Mouse (Mus musculus) CH12.LX (cell line): ENCODE data around the gene Slc5a8. TPM values are rescaled to one million over a fixed set of nuclear protein-coding genes. Genes with fewer than 3 reads are reported as not detected.

Experiments
- DNase-seq: peaks from one replicate; pipeline ENCODE4 v3.0.0-alpha.2; 2013; ENCODE audit errors: extremely low read depth
- H3K27ac ChIP-seq: 2 replicates; pipeline ENCODE4 v1.5.1; 2012; ENCODE audit warnings: low read depth, mild to moderate bottlenecking, control low read depth, moderate library complexity; ENCODE audit not compliant: insufficient read depth
- H3K27me3 ChIP-seq: replicated peaks from 2 replicates; pipeline ENCODE3; 2012; ENCODE audit warnings: inconsistent platforms
- H3K36me3 ChIP-seq, 2 experiments: replicated peaks in 1 of 2; 2 replicates each; pipeline versions ENCODE3 to v1.6.1; 2012; ENCODE audit warnings: inconsistent platforms in 1 of 2, low read length in 1 of 2, mild to moderate bottlenecking in 1 of 2, mixed read lengths in 1 of 2, moderate library complexity in 1 of 2; ENCODE audit not compliant: control insufficient read depth in 1 of 2, insufficient read depth in 1 of 2
- H3K4me1 ChIP-seq, 2 experiments: 2 replicates each; pipeline ENCODE4 v1.6.1; 2012; ENCODE audit warnings: inconsistent platforms in 1 of 2, moderate library complexity in 1 of 2; ENCODE audit not compliant: insufficient read depth in 2 of 2, control insufficient read depth in 1 of 2
- H3K4me2 ChIP-seq: 2 replicates; pipeline ENCODE4 v1.6.1; 2012; ENCODE audit warnings: low read depth, mild to moderate bottlenecking, control low read depth; ENCODE audit not compliant: poor library complexity, insufficient read depth, severe bottlenecking
- H3K4me3 ChIP-seq, 3 experiments: fragments of 150-350 bp in 1 of 3; sonication (generic) in 1 of 3; replicated peaks in 1 of 3; 2 replicates each; pipeline versions ENCODE3 to v1.5.1; 2011 to 2012; ENCODE audit warnings: low read depth in 2 of 3, low read length in 2 of 3, mild to moderate bottlenecking in 2 of 3, moderate library complexity in 2 of 3, control low read depth in 1 of 3, improper control_type of control experiment in 1 of 3, inconsistent platforms in 1 of 3, mixed read lengths in 1 of 3; ENCODE audit not compliant: poor library complexity in 1 of 3
- H3K79me2 ChIP-seq: replicated peaks from 2 replicates; pipeline ENCODE4 v1.6.1; 2012; ENCODE audit warnings: mild to moderate bottlenecking, moderate library complexity; ENCODE audit not compliant: control insufficient read depth, poor library complexity, insufficient read depth, severe bottlenecking; ENCODE audit errors: extremely low read depth
- H3K9ac ChIP-seq: 2 replicates; pipeline ENCODE4 v1.6.1; 2012; ENCODE audit warnings: low read depth, mild to moderate bottlenecking, control low read depth, moderate library complexity; ENCODE audit not compliant: insufficient read depth
- H3K9me3 ChIP-seq: replicated peaks from 2 replicates; pipeline ENCODE3; 2012; ENCODE audit warnings: low read length, inconsistent platforms, mixed read lengths
- CTCF ChIP-seq, 2 experiments: IDR thresholded peaks in 1 of 2; conservative IDR thresholded peaks in 1 of 2; 2 replicates each; pipeline ENCODE4 v1.5.1; 2011 to 2012; ENCODE audit warnings: low read depth in 2 of 2, low read length in 2 of 2, improper control_type of control experiment in 1 of 2, inconsistent platforms in 1 of 2, mild to moderate bottlenecking in 1 of 2, moderate library complexity in 1 of 2
- E2F4 ChIP-seq: IDR thresholded peaks from 2 replicates; pipeline ENCODE4 v1.6.1; 2011; ENCODE audit warnings: low read depth, low read length, improper control_type of control experiment; ENCODE audit not compliant: insufficient replicate concordance
- ELF1 ChIP-seq: IDR thresholded peaks from 2 replicates; pipeline ENCODE4 v1.6.1; 2014; ENCODE audit warnings: low read depth, mild to moderate bottlenecking, inconsistent platforms, low read length, improper control_type of control experiment
- EP300 ChIP-seq: IDR thresholded peaks from 2 replicates; pipeline ENCODE4 v1.6.1; 2011; ENCODE audit warnings: low read length, improper control_type of control experiment
- GABPA ChIP-seq: IDR thresholded peaks from 2 replicates; pipeline ENCODE4 v1.6.1; 2012; ENCODE audit warnings: low read depth, low read length, improper control_type of control experiment, inconsistent platforms; ENCODE audit not compliant: insufficient replicate concordance
- IRF4 ChIP-seq: IDR thresholded peaks from 2 replicates; pipeline ENCODE4 v1.6.1; 2014; ENCODE audit warnings: low read depth, mild to moderate bottlenecking, inconsistent platforms, low read length, improper control_type of control experiment
- JUN ChIP-seq: IDR thresholded peaks from 2 replicates; pipeline ENCODE4 v1.6.1; 2011; ENCODE audit warnings: low read depth, mild to moderate bottlenecking, low read length, improper control_type of control experiment, moderate library complexity; ENCODE audit not compliant: insufficient read depth
- JUND ChIP-seq: conservative IDR thresholded peaks from 2 replicates; pipeline ENCODE4 v1.6.1; 2011; ENCODE audit warnings: low read depth, low read length, improper control_type of control experiment
- KAT2A ChIP-seq: IDR thresholded peaks from 2 replicates; pipeline ENCODE4 v1.6.1; 2012; ENCODE audit warnings: low read length, improper control_type of control experiment, inconsistent platforms; ENCODE audit not compliant: insufficient replicate concordance
- MAFK ChIP-seq: IDR thresholded peaks from 2 replicates; pipeline ENCODE4 v1.6.1; 2011; ENCODE audit warnings: low read length, improper control_type of control experiment; ENCODE audit not compliant: insufficient replicate concordance
- MEF2A ChIP-seq: IDR thresholded peaks from 2 replicates; pipeline ENCODE4 v1.6.1; 2014; ENCODE audit warnings: low read depth, mild to moderate bottlenecking, inconsistent platforms, low read length, improper control_type of control experiment, borderline replicate concordance
- MXI1 ChIP-seq: IDR thresholded peaks from 2 replicates; pipeline ENCODE4 v1.6.1; 2011; ENCODE audit warnings: mild to moderate bottlenecking, low read depth, low read length, improper control_type of control experiment
- NELFE ChIP-seq: IDR thresholded peaks from 2 replicates; pipeline ENCODE4 v1.6.1; 2011; ENCODE audit warnings: low read depth, low read length, improper control_type of control experiment
- PAX5 ChIP-seq: IDR thresholded peaks from 2 replicates; pipeline ENCODE4 v1.6.1; 2012; ENCODE audit warnings: low read length, inconsistent platforms, mixed read lengths
- POLR2A ChIP-seq: IDR thresholded peaks from 2 replicates; pipeline ENCODE4 v1.6.1; 2011; ENCODE audit warnings: low read depth, mild to moderate bottlenecking, improper control_type of control experiment, low read length
- POLR2AphosphoS2 ChIP-seq: IDR thresholded peaks from 2 replicates; pipeline ENCODE4 v1.6.1; 2011; ENCODE audit warnings: low read depth, low read length, improper control_type of control experiment
- RAD21 ChIP-seq: IDR thresholded peaks from 2 replicates; pipeline ENCODE4 v1.6.1; 2011; ENCODE audit warnings: low read depth, mild to moderate bottlenecking, low read length, improper control_type of control experiment, moderate library complexity
- SMC3 ChIP-seq: IDR thresholded peaks from 2 replicates; pipeline ENCODE4 v1.6.1; 2011; ENCODE audit warnings: low read depth, low read length, improper control_type of control experiment
- TCF12 ChIP-seq: IDR thresholded peaks from 2 replicates; pipeline ENCODE4 v1.6.1; 2014; ENCODE audit warnings: low read depth, mild to moderate bottlenecking, inconsistent platforms, low read length, improper control_type of control experiment
- USF2 ChIP-seq: conservative IDR thresholded peaks from 2 replicates; pipeline ENCODE4 v1.6.1; 2011; ENCODE audit warnings: low read depth, low read length, improper control_type of control experiment
- ZKSCAN1 ChIP-seq: IDR thresholded peaks from 2 replicates; pipeline ENCODE4 v1.6.1; 2012; ENCODE audit warnings: low read depth, inconsistent platforms, low read length, improper control_type of control experiment, borderline replicate concordance
- dilution Hi-C: fragments of 300-500 bp; cut with MboI; formaldehyde crosslinking; loops from 2 replicates; pipeline ENCODE4 v1.14.3; 2020; ENCODE audit warnings: low sequenced_read_pairs; ENCODE audit not compliant: extremely low pct_unique_long_range_greater_than_20kb, extremely low pct_ligation_motif_present
- in situ Hi-C: fragments of 300-500 bp; cut with MboI; formaldehyde crosslinking; loops from 3 replicates; pipeline ENCODE4 v1.14.3; 2019; ENCODE audit warnings: low sequenced_read_pairs, low pct_ligation_motif_present, low pct_unique_long_range_greater_than_20kb, mixed read lengths
- polyA plus RNA-seq: library from polyadenylated mRNA; unstranded; fragments of >175 nt; gene quantifications from 2 replicates; pipeline ENCODE4 v1.2.1, GENCODE M21; 2012; ENCODE audit warnings: low read depth; ENCODE audit not compliant: insufficient read length
- total RNA-seq, 2 experiments: library from RNA; depleted of rRNA; stranded (reverse); fragments of 300-350 nt in 1 of 2; fragments of >200 nt in 1 of 2; gene quantifications; 2 replicates each; pipeline ENCODE4 v1.2.3; 2012 to 2014

The Slc5a8 gene
- total and polyA plus RNA-seq, 3 experiments = 0.23 to 1.5 (median 0.31) TPM

- H3K9ac ChIP-seq = no peak overlapping the region
- TF ChIP-seq JUN (no peak), PAX5 (no peak), ZKSCAN1 (no peak), IRF4 (no peak), NELFE (no peak), EP300 (no peak), POLR2A (no peak), MXI1 (no peak)
- TF ChIP-seq, all 38 proteins: peak for 0
- no peaks in the 10 kb centered on the region for H3K9me3 ChIP-seq
- H3K27ac ChIP-seq = no peak overlapping the region
- DNase-seq = no peak
- no peaks in the 10 kb centered on the region for H3K79me2 ChIP-seq
- H3K4me2 ChIP-seq = no peak overlapping the region
- no peaks in the 10 kb centered on the region for H3K4me1 ChIP-seq
- H3K27me3 ChIP-seq = no peaks in the 10 kb centered on the region
- in situ Hi-C loops = loop anchor here (10.0 kb wide), 1 partner anchor 123 kb away; no protein-coding TSS in a partner anchor
- no peaks in the 10 kb centered on the region for H3K36me3 ChIP-seq
- no peak overlapping the region for H3K4me3 ChIP-seq
- dilution Hi-C loops = no loop called here
Observed at GRCm38 (mm10) chr10:88861416-88861815, 24.4 kb upstream of the Slc5a8 start.

DNA sequence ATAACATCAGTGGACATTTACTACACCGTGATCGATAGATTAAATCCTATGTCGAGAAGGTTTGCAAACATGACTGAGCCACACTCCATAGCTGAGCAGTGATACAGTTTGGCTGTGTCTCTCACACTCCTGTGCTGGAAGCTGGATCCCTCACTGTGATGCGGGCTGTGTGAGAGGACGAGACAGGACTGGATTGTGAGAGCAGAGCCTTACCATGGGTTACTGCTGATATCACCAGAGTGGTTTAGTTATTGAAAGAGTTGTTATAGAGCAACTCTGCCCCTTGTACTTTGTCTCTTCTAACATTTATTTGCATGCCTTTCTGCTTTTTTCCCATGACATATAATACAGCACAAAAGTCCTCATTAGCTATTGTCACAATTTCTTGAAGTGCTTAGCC is 23.5 kb upstream of the Slc5a8 start:
- dilution Hi-C loops = no loop called here
- Histone ChIP-seq H3K4me2 (no peak overlapping the region), H3K36me3 (no peaks in the 10 kb centered on the region), H3K9ac (no peak overlapping the region), H3K4me1 (no peaks in the 10 kb centered on the region), H3K27ac (no peak overlapping the region), H3K27me3 (no peaks in the 10 kb centered on the region), H3K9me3 (no peaks in the 10 kb centered on the region), H3K4me3 (no peak overlapping the region), H3K79me2 (no peaks in the 10 kb centered on the region)
- in situ Hi-C loops = loop anchor here (10.0 kb wide), 1 partner anchor 123 kb away; no protein-coding TSS in a partner anchor
- DNase-seq = no peak
- TF ChIP-seq JUND (no peak), MEF2A (no peak), POLR2AphosphoS2 (no peak), RAD21 (no peak), ELF1 (no peak), KAT2A (no peak), USF2 (no peak)

DNA sequence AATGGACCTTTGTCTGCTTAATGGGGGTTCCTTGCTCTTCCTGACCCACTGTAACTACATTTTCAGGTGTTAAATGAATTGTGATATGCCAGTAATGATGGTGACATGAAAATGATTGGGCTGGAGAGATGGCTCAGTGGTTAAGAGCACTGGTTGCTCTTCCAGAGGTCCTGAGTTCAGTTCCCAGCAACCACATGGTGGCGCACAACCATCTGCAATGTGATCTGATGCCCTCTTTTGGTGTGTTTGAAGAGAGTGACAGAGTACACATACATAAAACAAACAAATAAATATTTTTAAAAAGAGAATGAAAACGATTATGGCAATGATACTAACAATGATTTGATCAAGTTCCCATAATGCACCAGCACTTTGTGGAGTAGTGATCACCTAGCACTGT is 19.8 kb upstream of the Slc5a8 start:
- in situ Hi-C loops = loop anchor here (10.0 kb wide), 1 partner anchor 119 kb away; no protein-coding TSS in a partner anchor
- Histone ChIP-seq H3K27ac (no peak overlapping the region), H3K9ac (no peak overlapping the region), H3K36me3 (no peaks in the 10 kb centered on the region), H3K27me3 (no peaks in the 10 kb centered on the region), H3K79me2 (no peaks in the 10 kb centered on the region), H3K9me3 (no peaks in the 10 kb centered on the region), H3K4me1 (peaks cover 0 to under 1% of the 10 kb centered on the region in 2 experiments; a peak in 1 of 4 replicates), H3K4me2 (no peak overlapping the region), H3K4me3 (no peak overlapping the region)
- TF ChIP-seq ZKSCAN1 = no peak
- peak; percentile 65 for TF ChIP-seq SMC3
- TF ChIP-seq GABPA = no peak
- TF ChIP-seq ELF1 = no peak
- TF ChIP-seq TCF12 = no peak
- TF ChIP-seq PAX5 = no peak
- TF ChIP-seq CTCF (conservative IDR thresholded peaks at IDR 0.05 in 1 of 2, IDR thresholded peaks at IDR 0.05 in 1 of 2; ENCODE audit: low read depth in 2 of 2, low read length in 2 of 2) = peak; percentile 15 to 71; a peak in 2 of 4 replicates
- TF ChIP-seq MAFK = no peak
- peak; percentile 52 for TF ChIP-seq RAD21
- no peak for TF ChIP-seq E2F4
- DNase-seq = no peak
- dilution Hi-C loops = no loop called here
